10 mouse cellular contexts compared by ENCODE assay signal in genomic region chr17:27946371-27946770, GRCm38 (mm10). TPM values are rescaled to one million over a fixed set of nuclear protein-coding genes. Genes with fewer than 3 reads are reported as not detected.
DNase-seq lines count a peak whose midpoint lies in the region; ATAC-seq and TF ChIP-seq lines count a peak whose summit lies in the region.
"Had no signal": no experiment of that assay in that cellular context is flagged by ENCODE, and none has a peak within 500 bp of the region (broad histone marks: within the 10 kb centered on the region; RNA-seq: fewer than 3 reads in every experiment).

No protein-coding gene starts in this region.

- H3K4me3 ChIP-seq in forebrain, embryonic 12.5 days (replicated peaks) = no peak overlapping the region
- no peak overlapping the region for H3K4me3 ChIP-seq in forebrain, embryonic 10.5 days
- no peak overlapping the region for H3K4me3 ChIP-seq in intestine, embryonic 14.5 days (ENCODE audit: low read depth, low read length)
- H3K4me3 ChIP-seq in intestine, postnatal 0 days (ENCODE audit: low read depth, low read length) = no peak overlapping the region
- no peak overlapping the region for H3K4me3 ChIP-seq in forebrain, embryonic 15.5 days
- H3K4me3 ChIP-seq in midbrain, embryonic 13.5 days (replicated peaks) = no peak overlapping the region
- no peak overlapping the region for H3K4me3 ChIP-seq in liver, embryonic 11.5 days (ENCODE audit: low read depth, low read length)

- peaks cover 17% of the 10 kb centered on the region for H3K4me1 ChIP-seq in forebrain, embryonic 12.5 days
- H3K4me1 ChIP-seq in forebrain, embryonic 10.5 days = peaks cover 13% of the 10 kb centered on the region; the same call in 1 of the 2 replicates
- peaks cover 11% of the 10 kb centered on the region; the same call in 1 of the 2 replicates for H3K4me1 ChIP-seq in intestine, embryonic 14.5 days (replicated peaks; ENCODE audit: control insufficient read depth, insufficient read depth, low read length)
- peaks cover 9% of the 10 kb centered on the region; the same call in 1 of the 2 replicates for H3K4me1 ChIP-seq in intestine, postnatal 0 days (replicated peaks; ENCODE audit: control insufficient read depth, insufficient read depth, low read length)
- H3K4me1 ChIP-seq in forebrain, embryonic 15.5 days = peaks cover 18% of the 10 kb centered on the region
- H3K4me1 ChIP-seq in midbrain, embryonic 13.5 days (replicated peaks) = peaks cover 25% of the 10 kb centered on the region
- 0 out of 2 replicates have a peak, but pooled peaks cover 4% of the 10 kb centered on the region for H3K4me1 ChIP-seq in liver, embryonic 11.5 days (replicated peaks; ENCODE audit: control insufficient read depth, insufficient read depth, low read length)

- no peaks in the 10 kb centered on the region for H3K36me3 ChIP-seq in forebrain, embryonic 12.5 days (replicated peaks)
- no peaks in the 10 kb centered on the region for H3K36me3 ChIP-seq in forebrain, embryonic 10.5 days (replicated peaks)
- peaks cover 2% of the 10 kb centered on the region; the same call in 1 of the 2 replicates for H3K36me3 ChIP-seq in intestine, embryonic 14.5 days (ENCODE audit: control insufficient read depth, insufficient read depth, low read length)
- H3K36me3 ChIP-seq in intestine, postnatal 0 days (ENCODE audit: control insufficient read depth, insufficient read depth) = no peaks in the 10 kb centered on the region; the same call in 1 of the 2 replicates
- no peaks in the 10 kb centered on the region for H3K36me3 ChIP-seq in forebrain, embryonic 15.5 days
- no peaks in the 10 kb centered on the region for H3K36me3 ChIP-seq in midbrain, embryonic 13.5 days
- no peaks in the 10 kb centered on the region for H3K36me3 ChIP-seq in liver, embryonic 11.5 days (ENCODE audit: control insufficient read depth, insufficient read depth, low read length)

- no peak for ATAC-seq in forebrain, embryonic 12.5 days (ENCODE audit: low FRiP score)
- ATAC-seq in intestine, embryonic 14.5 days (replicated peaks; ENCODE audit: low FRiP score, low TSS enrichment, low read depth) = no peak
- ATAC-seq in intestine, postnatal 0 days = no peak
- no peak for ATAC-seq in forebrain, embryonic 15.5 days (replicated peaks)
- no peak for ATAC-seq in midbrain, embryonic 13.5 days
- no peak for ATAC-seq in liver, embryonic 11.5 days (replicated peaks; ENCODE audit: low FRiP score)

- DNase-seq in forebrain, embryonic 10.5 days (ENCODE audit: extremely low spot score, low spot score) = no peak
- no peak for DNase-seq in intestine, embryonic 14.5 days (ENCODE audit: low spot score)
- DNase-seq in liver, embryonic 11.5 days (ENCODE audit: low spot score) = no peak
- DNase-seq in cerebellum, adult 11-12 months = no peak

- H3K9ac ChIP-seq in forebrain, embryonic 12.5 days = no peak overlapping the region
- H3K9ac ChIP-seq in intestine, embryonic 14.5 days (ENCODE audit: low read length) = no peak overlapping the region
- H3K9ac ChIP-seq in intestine, postnatal 0 days (ENCODE audit: low read depth, low read length) = no peak overlapping the region
- H3K9ac ChIP-seq in forebrain, embryonic 15.5 days (replicated peaks) = 0 out of 2 replicates have a peak overlapping the region, but pooled peaks have one; percentile 7
- H3K9ac ChIP-seq in midbrain, embryonic 13.5 days (replicated peaks) = no peak overlapping the region
- H3K9ac ChIP-seq in liver, embryonic 11.5 days (ENCODE audit: low read depth, low read length) = no peak overlapping the region
- H3K9ac ChIP-seq: liver, embryonic 14.5 days had no signal

- no peaks in the 10 kb centered on the region for H3K9me3 ChIP-seq in forebrain, embryonic 12.5 days
- no peaks in the 10 kb centered on the region for H3K9me3 ChIP-seq in forebrain, embryonic 10.5 days
- no peaks in the 10 kb centered on the region for H3K9me3 ChIP-seq in intestine, embryonic 14.5 days (ENCODE audit: control insufficient read depth, low read length)
- H3K9me3 ChIP-seq in intestine, postnatal 0 days (ENCODE audit: control insufficient read depth) = 0 out of 2 replicates have a peak, but pooled peaks cover 3% of the 10 kb centered on the region
- no peaks in the 10 kb centered on the region for H3K9me3 ChIP-seq in forebrain, embryonic 15.5 days
- H3K9me3 ChIP-seq in midbrain, embryonic 13.5 days = no peaks in the 10 kb centered on the region
- no peaks in the 10 kb centered on the region for H3K9me3 ChIP-seq in liver, embryonic 11.5 days (ENCODE audit: control insufficient read depth, low read length)
- H3K9me3 ChIP-seq: G1E had no signal

- H3K27ac ChIP-seq in forebrain, embryonic 12.5 days = peak overlapping the region; percentile 72; the same call in 1 of the 2 replicates
- H3K27ac ChIP-seq in forebrain, embryonic 10.5 days = no peak overlapping the region
- peak overlapping the region; percentile 51; the same call in 1 of the 2 replicates for H3K27ac ChIP-seq in intestine, embryonic 14.5 days (ENCODE audit: low read depth)
- H3K27ac ChIP-seq in intestine, postnatal 0 days (ENCODE audit: low read depth, low read length) = no peak overlapping the region
- H3K27ac ChIP-seq in forebrain, embryonic 15.5 days (replicated peaks) = peak overlapping the region; percentile 58; the same call in 1 of the 2 replicates
- H3K27ac ChIP-seq in midbrain, embryonic 13.5 days = peak overlapping the region; percentile 5; the same call in 1 of the 2 replicates
- no peak overlapping the region for H3K27ac ChIP-seq in liver, embryonic 11.5 days (ENCODE audit: low read depth, low read length)
- H3K27ac ChIP-seq: liver, embryonic 14.5 days had no signal

- no peak for TF ChIP-seq CTCF in intestine, postnatal 0 days (IDR thresholded peaks at IDR 0.05; ENCODE audit: low read depth)

- WGBS in forebrain, embryonic 12.5 days = 84% methylated on average over 8 of the region's 8 CpGs
- 92% methylated on average over 8 of the region's 8 CpGs for WGBS in forebrain, embryonic 10.5 days
- WGBS in intestine, embryonic 14.5 days = 86% methylated on average over 8 of the region's 8 CpGs
- 86% methylated on average over 8 of the region's 8 CpGs for WGBS in intestine, postnatal 0 days
- 81% methylated on average over 8 of the region's 8 CpGs for WGBS in forebrain, embryonic 15.5 days
- 83% methylated on average over 8 of the region's 8 CpGs for WGBS in midbrain, embryonic 13.5 days
- 92% methylated on average over 8 of the region's 8 CpGs for WGBS in liver, embryonic 11.5 days

- H3K27me3 ChIP-seq in forebrain, embryonic 12.5 days = no peaks in the 10 kb centered on the region
- no peaks in the 10 kb centered on the region for H3K27me3 ChIP-seq in forebrain, embryonic 10.5 days (ENCODE audit: poor library complexity, severe bottlenecking)
- no peaks in the 10 kb centered on the region for H3K27me3 ChIP-seq in intestine, embryonic 14.5 days (replicated peaks; ENCODE audit: control insufficient read depth, insufficient read depth, low read length)
- no peaks in the 10 kb centered on the region for H3K27me3 ChIP-seq in intestine, postnatal 0 days (replicated peaks; ENCODE audit: control insufficient read depth, insufficient read depth, low read length)
- H3K27me3 ChIP-seq in forebrain, embryonic 15.5 days = no peaks in the 10 kb centered on the region
- no peaks in the 10 kb centered on the region for H3K27me3 ChIP-seq in midbrain, embryonic 13.5 days
- H3K27me3 ChIP-seq in liver, embryonic 11.5 days (replicated peaks; ENCODE audit: control insufficient read depth, insufficient read depth, low read length) = no peaks in the 10 kb centered on the region

- H3K4me2 ChIP-seq in forebrain, embryonic 12.5 days = no peak overlapping the region
- no peak overlapping the region for H3K4me2 ChIP-seq in intestine, embryonic 14.5 days (ENCODE audit: low read length)
- H3K4me2 ChIP-seq in intestine, postnatal 0 days (replicated peaks; ENCODE audit: low read depth) = no peak overlapping the region
- H3K4me2 ChIP-seq in forebrain, embryonic 15.5 days (replicated peaks) = no peak overlapping the region
- no peak overlapping the region for H3K4me2 ChIP-seq in midbrain, embryonic 13.5 days (replicated peaks)
- no peak overlapping the region for H3K4me2 ChIP-seq in liver, embryonic 11.5 days

RNA-seq across cellular contexts. Expression of gene Taf11, which starts 36.7 kb away (rescaled TPM):
- polyA plus RNA-seq in forebrain, embryonic 12.5 days (2016; fragmentation: Nextera tagmentation; extraction: Ambion mirVana) = 100 and 101 TPM in 2 replicates
- polyA plus RNA-seq in forebrain, embryonic 10.5 days (2016; fragmentation: Nextera tagmentation; extraction: Ambion mirVana) = 91.4 and 92.6 TPM in 2 replicates
- polyA plus RNA-seq in intestine, embryonic 14.5 days (2014; fragmentation: Nextera tagmentation; extraction: Ambion mirVana) = 59.7 and 66.0 TPM in 2 replicates
- 26.1 and 28.6 TPM in 2 replicates for polyA plus RNA-seq in intestine, postnatal 0 days (2015; fragmentation: Nextera tagmentation; extraction: Ambion mirVana)
- polyA plus RNA-seq in forebrain, embryonic 15.5 days (2015; fragmentation: Nextera tagmentation; extraction: Ambion mirVana) = 71.7 and 73.2 TPM in 2 replicates
- polyA plus RNA-seq in midbrain, embryonic 13.5 days (2015; fragmentation: Nextera tagmentation; extraction: Ambion mirVana) = 86.0 and 87.8 TPM in 2 replicates
- polyA plus RNA-seq in liver, embryonic 11.5 days (2014; fragmentation: Nextera tagmentation; extraction: Ambion mirVana) = 61.0 and 70.0 TPM in 2 replicates

RNA-seq across cellular contexts. Expression of gene Anks1, which starts 37.3 kb away (rescaled TPM):
- polyA plus RNA-seq in forebrain, embryonic 12.5 days (2016; fragmentation: Nextera tagmentation; extraction: Ambion mirVana) = 61.0 and 84.9 TPM in 2 replicates
- 21.0 and 21.4 TPM in 2 replicates for polyA plus RNA-seq in forebrain, embryonic 10.5 days (2016; fragmentation: Nextera tagmentation; extraction: Ambion mirVana)
- 16.4 and 16.9 TPM in 2 replicates for polyA plus RNA-seq in intestine, embryonic 14.5 days (2014; fragmentation: Nextera tagmentation; extraction: Ambion mirVana)
- polyA plus RNA-seq in intestine, postnatal 0 days (2015; fragmentation: Nextera tagmentation; extraction: Ambion mirVana) = 9.8 and 10.0 TPM in 2 replicates
- 35.3 and 38.6 TPM in 2 replicates for polyA plus RNA-seq in forebrain, embryonic 15.5 days (2015; fragmentation: Nextera tagmentation; extraction: Ambion mirVana)
- 67.3 and 70.5 TPM in 2 replicates for polyA plus RNA-seq in midbrain, embryonic 13.5 days (2015; fragmentation: Nextera tagmentation; extraction: Ambion mirVana)
- 8.3 and 8.9 TPM in 2 replicates for polyA plus RNA-seq in liver, embryonic 11.5 days (2014; fragmentation: Nextera tagmentation; extraction: Ambion mirVana)

Comparison
In these comparisons a context has a peak if more than half of its experiments do, and no peak if none do; other contexts are left out.
1. H3K27ac ChIP-seq: peak in forebrain, embryonic 12.5 days (single experiment), intestine, embryonic 14.5 days (single experiment), forebrain, embryonic 15.5 days (single experiment) and midbrain, embryonic 13.5 days (single experiment); none in forebrain, embryonic 10.5 days (single experiment), intestine, postnatal 0 days (single experiment) and liver, embryonic 11.5 days (single experiment).